Mouse (Mus musculus): ENCODE data around the gene Haus4.

- TF ChIP-seq CHD2 (IDR thresholded peaks at IDR 0.05; ENCODE audit: low read depth, low read length) (no peak), ZC3H11A (IDR thresholded peaks at IDR 0.05; ENCODE audit: borderline replicate concordance, low read depth, low read length) (no peak), ZNF384 (IDR thresholded peaks at IDR 0.05; ENCODE audit: low read depth, low read length) (no peak)
Observed at GRCm38 (mm10) chr14:54594631-54595414, 40.4 kb upstream of the Haus4 start.

All from ES-E14 (cell line).